In genomic region chr7:115941766-115942165, GRCm38 (mm10) we compare ENCODE assay signal across 11 mouse cellular contexts.
DNase-seq lines count a peak whose midpoint lies in the region; ATAC-seq and TF ChIP-seq lines count a peak whose summit lies in the region.
"Had no signal": no experiment of that assay in that cellular context is flagged by ENCODE, and none has a peak within 500 bp of the region (broad histone marks: within the 10 kb centered on the region; RNA-seq: fewer than 3 reads in every experiment).

No protein-coding gene starts in this region.

- peaks cover 15% of the 10 kb centered on the region for H3K4me1 ChIP-seq in midbrain, embryonic 10.5 days
- no peaks in the 10 kb centered on the region; the same call in 1 of the 2 replicates for H3K4me1 ChIP-seq in midbrain, postnatal 0 days (ENCODE audit: insufficient read depth, low read length)
- H3K4me1 ChIP-seq in intestine, embryonic 15.5 days (replicated peaks), result no peaks in the 10 kb centered on the region
- H3K4me1 ChIP-seq: embryonic facial prominence, embryonic 13.5 days; neural tube, embryonic 12.5 days had no signal

- no peak overlapping the region for H3K9ac ChIP-seq in midbrain, postnatal 0 days (replicated peaks; ENCODE audit: low read length, poor library complexity, severe bottlenecking)
- H3K9ac ChIP-seq in intestine, embryonic 15.5 days, result no peak overlapping the region
- H3K9ac ChIP-seq: embryonic facial prominence, embryonic 13.5 days; neural tube, embryonic 12.5 days had no signal

- no peak for ATAC-seq in midbrain, postnatal 0 days (ENCODE audit: low FRiP score)
- ATAC-seq in intestine, embryonic 15.5 days, result peak; percentile 78

- H3K9me3 ChIP-seq in midbrain, embryonic 10.5 days (replicated peaks), result no peaks in the 10 kb centered on the region
- no peaks in the 10 kb centered on the region for H3K9me3 ChIP-seq in midbrain, postnatal 0 days (ENCODE audit: low read length)
- H3K9me3 ChIP-seq in intestine, embryonic 15.5 days, result no peaks in the 10 kb centered on the region
- H3K9me3 ChIP-seq: embryonic facial prominence, embryonic 13.5 days; neural tube, embryonic 12.5 days had no signal

- 69% methylated on average over 6 of the region's 6 CpGs for WGBS in midbrain, embryonic 10.5 days
- WGBS in midbrain, postnatal 0 days, result 55% methylated on average over 6 of the region's 6 CpGs
- WGBS in intestine, embryonic 15.5 days, result 38% methylated on average over 6 of the region's 6 CpGs

- H3K4me3 ChIP-seq in midbrain, embryonic 10.5 days, result no peak overlapping the region
- no peak overlapping the region for H3K4me3 ChIP-seq in midbrain, postnatal 0 days (ENCODE audit: low read depth, low read length)
- H3K4me3 ChIP-seq in intestine, embryonic 15.5 days (replicated peaks), result no peak overlapping the region
- H3K4me3 ChIP-seq: embryonic facial prominence, embryonic 13.5 days; neural tube, embryonic 12.5 days had no signal

- no peak overlapping the region for H3K4me2 ChIP-seq in midbrain, postnatal 0 days (ENCODE audit: low read depth, low read length, poor library complexity, severe bottlenecking)
- H3K4me2 ChIP-seq in intestine, embryonic 15.5 days (replicated peaks), result no peak overlapping the region
- H3K4me2 ChIP-seq: embryonic facial prominence, embryonic 13.5 days; neural tube, embryonic 12.5 days had no signal

- no peaks in the 10 kb centered on the region for H3K27me3 ChIP-seq in midbrain, embryonic 10.5 days (ENCODE audit: low read depth, poor library complexity, severe bottlenecking)
- H3K27me3 ChIP-seq in midbrain, postnatal 0 days (ENCODE audit: insufficient read depth, low read length), result no peaks in the 10 kb centered on the region
- H3K27me3 ChIP-seq in intestine, embryonic 15.5 days (replicated peaks), result no peaks in the 10 kb centered on the region
- H3K27me3 ChIP-seq: embryonic facial prominence, embryonic 13.5 days; neural tube, embryonic 12.5 days had no signal

- intact Hi-C loops in left cerebral cortex, postnatal 14 days (cut with DNase I), result no loop called here

- peaks cover 16% of the 10 kb centered on the region for H3K36me3 ChIP-seq in midbrain, embryonic 10.5 days
- no peaks in the 10 kb centered on the region for H3K36me3 ChIP-seq in midbrain, postnatal 0 days (ENCODE audit: insufficient read depth, low read length)
- H3K36me3 ChIP-seq in intestine, embryonic 15.5 days, result no peaks in the 10 kb centered on the region

- TF ChIP-seq CTCF in midbrain, postnatal 0 days (IDR thresholded peaks at IDR 0.05), result no peak

- H3K27ac ChIP-seq in midbrain, embryonic 10.5 days (replicated peaks), result peak overlapping the region; percentile 2
- H3K27ac ChIP-seq in midbrain, postnatal 0 days (ENCODE audit: low read depth, low read length), result no peak overlapping the region
- H3K27ac ChIP-seq in intestine, embryonic 15.5 days, result no peak overlapping the region
- H3K27ac ChIP-seq: embryonic facial prominence, embryonic 13.5 days; neural tube, embryonic 12.5 days had no signal

- DNase-seq in midbrain, embryonic 10.5 days (ENCODE audit: low spot score), result no peak
- no peak for DNase-seq in midbrain, postnatal 0 days (ENCODE audit: low spot score)
- DNase-seq in c-Kit-positive CD71-positive TER-119-negative erythroid progenitor cells, embryonic 14.5 days (ENCODE audit: low read depth), result peak; percentile 58
- peak; percentile 27 for DNase-seq in mesoderm, embryonic 11.5 days (ENCODE audit: low read depth, low spot score)
- no peak for DNase-seq in B cell, adult 2 months
- DNase-seq in left cerebral cortex, postnatal 14 days (ENCODE audit: low spot score in 2 of 2), result no peak
- no peak for DNase-seq in adrenal gland, adult 8-10 months
- DNase-seq: heart, postnatal 14 days had no signal

Comparison
In these comparisons a context has a peak if more than half of its experiments do, and no peak if none do; other contexts are left out.
1. DNase-seq: peak in c-Kit-positive CD71-positive TER-119-negative erythroid progenitor cells, embryonic 14.5 days (single experiment) and mesoderm, embryonic 11.5 days (single experiment); none in midbrain, embryonic 10.5 days (single experiment), midbrain, postnatal 0 days (single experiment), B cell, adult 2 months (0 of 2), left cerebral cortex, postnatal 14 days (0 of 2) and adrenal gland, adult 8-10 months (single experiment).